Mouse (Mus musculus) left cerebral cortex, adult 9 months (tissue): ENCODE results near the gene Abcb9.

ENCODE experiments used
- DNase-seq, 2 experiments: peaks; one replicate each; pipeline ENCODE4 v3.0.0; 2022; ENCODE audit warnings: low spot score in 2 of 2

Abcb9 gene

GRCm38 (mm10) chr5:124095596-124096232 lies at the start of gene Abcb9:
Abcb9 (minus strand) TSS chr5:124095798.
- peak; percentile 96 to 98 for DNase-seq

DNA sequence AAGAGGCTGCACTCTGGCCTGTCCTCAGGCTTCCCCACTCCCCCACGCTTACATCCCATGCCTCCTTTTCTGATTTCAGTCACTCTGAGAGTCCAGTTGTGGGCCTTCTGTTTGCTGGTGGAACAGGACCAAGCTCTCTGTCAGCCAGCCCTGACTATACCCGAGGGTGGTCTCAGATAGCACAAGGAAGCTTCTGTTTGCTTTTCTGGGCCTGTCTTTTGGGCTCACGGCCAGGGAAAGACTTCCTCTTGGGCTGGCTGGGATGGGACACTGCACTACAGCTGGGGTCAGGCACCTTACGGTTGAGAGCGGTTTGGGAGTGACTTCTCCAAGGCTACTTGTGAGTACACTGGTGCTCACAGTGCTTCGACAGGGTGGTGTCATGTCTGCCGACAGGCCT lies 42.5 kb upstream of the Abcb9 start:
- DNase-seq: no peak

GRCm38 (mm10) chr5:124134261-124134660 lies 38.7 kb upstream of the Abcb9 start:
- no peak for DNase-seq

DNA sequence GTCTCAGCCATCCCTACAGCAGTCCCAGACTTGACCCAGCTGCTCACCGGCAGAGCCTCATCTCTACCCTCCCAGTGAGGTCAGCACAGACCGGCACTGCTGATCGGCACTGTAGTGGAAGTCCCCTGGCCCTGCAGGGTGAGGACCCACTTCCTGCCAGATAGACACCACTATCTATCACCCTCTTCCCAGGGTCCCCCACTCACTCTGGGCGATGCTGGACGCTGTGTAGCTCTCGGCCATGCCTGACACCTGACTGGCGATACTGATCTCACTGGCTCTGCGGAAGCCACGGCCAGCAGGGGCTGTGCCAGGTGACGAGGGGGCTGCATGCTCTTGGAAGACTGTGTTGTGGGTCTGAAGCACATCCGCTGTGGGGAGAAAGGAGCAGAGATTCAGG lies 29.5 kb upstream of the Abcb9 start:
- no peak for DNase-seq

- DNase-seq: no peak
Measured at GRCm38 (mm10) chr5:124122357-124122756, 26.8 kb upstream of the Abcb9 start.

GRCm38 (mm10) chr5:124119204-124119603 lies 23.6 kb upstream of the Abcb9 start:
- no peak for DNase-seq

GRCm38 (mm10) chr5:124115990-124116845 lies 20.6 kb upstream of the Abcb9 start, which contains the start of gene Arl6ip4:
Arl6ip4 (plus strand) TSS chr5:124116089.
- DNase-seq: peak in 1 of 2 experiments; percentile 77

GRCm38 (mm10) chr5:124115531-124115930 lies 19.9 kb upstream of the Abcb9 start:
- DNase-seq: no peak

DNA sequence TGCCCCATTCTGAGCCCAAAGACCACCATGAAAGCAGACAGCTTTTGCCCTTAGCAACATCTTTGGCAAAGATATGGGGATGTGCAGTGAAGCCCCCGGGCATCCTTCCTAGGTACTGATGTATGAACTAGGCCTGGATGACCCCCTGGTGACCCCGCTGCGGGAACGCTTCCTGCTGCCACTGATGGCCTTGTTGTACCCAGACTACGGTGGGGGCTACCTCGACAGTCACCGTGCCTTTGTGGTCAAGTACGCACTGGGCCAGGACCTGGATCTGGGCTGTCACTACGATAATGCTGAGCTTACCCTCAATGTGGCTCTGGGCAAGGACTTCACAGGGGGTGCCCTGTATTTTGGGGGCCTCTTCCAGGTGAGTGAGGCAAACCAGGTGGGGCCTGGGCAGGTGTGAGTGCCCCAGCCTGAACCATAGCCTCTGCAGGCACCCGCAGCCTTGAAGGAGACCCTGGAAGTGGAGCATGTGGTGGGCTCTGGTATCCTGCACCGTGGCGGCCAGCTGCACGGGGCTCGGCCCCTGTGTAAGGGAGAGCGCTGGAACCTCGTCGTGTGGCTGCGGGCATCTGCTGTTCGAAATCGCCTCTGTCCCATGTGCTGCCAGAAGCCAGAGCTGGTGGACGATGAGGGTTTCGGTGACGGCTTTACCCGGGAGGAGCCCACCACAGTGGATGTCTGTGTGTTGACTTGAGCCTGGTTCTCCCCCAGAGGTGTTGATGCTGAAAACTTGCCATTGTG lies 18.9 kb upstream of the Abcb9 start:
- DNase-seq: no peak

DNA sequence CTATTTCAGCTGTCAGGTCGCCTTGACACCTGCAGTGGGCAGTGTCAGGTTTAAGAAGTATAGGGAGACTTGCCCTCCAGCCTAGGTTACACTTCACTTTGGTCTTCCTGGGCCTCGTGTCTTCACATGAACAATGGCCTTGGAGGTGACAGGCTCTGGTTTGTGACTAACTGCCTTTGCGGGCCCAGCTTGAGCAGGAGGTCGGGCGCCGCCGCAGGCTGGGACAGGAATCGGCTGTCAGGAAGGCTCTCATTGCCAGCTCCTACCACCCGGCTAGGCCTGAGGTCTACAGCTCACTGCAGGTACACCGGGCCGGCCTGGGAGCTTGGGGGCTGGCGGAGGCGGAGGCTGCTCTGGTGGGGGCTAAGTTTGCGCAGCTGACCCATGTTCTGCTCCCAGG lies 17.4 kb upstream of the Abcb9 start:
- peak in 1 of 2 experiments; percentile 69 for DNase-seq

GRCm38 (mm10) chr5:124112531-124112930 lies 16.9 kb upstream of the Abcb9 start:
- DNase-seq: no peak

- peak; percentile 81 to 94 for DNase-seq
Measured at GRCm38 (mm10) chr5:124111742-124112497, 16.3 kb upstream of the Abcb9 start, which contains the start of gene Ogfod2. Ogfod2 (plus strand) TSS chr5:124112297.

DNA sequence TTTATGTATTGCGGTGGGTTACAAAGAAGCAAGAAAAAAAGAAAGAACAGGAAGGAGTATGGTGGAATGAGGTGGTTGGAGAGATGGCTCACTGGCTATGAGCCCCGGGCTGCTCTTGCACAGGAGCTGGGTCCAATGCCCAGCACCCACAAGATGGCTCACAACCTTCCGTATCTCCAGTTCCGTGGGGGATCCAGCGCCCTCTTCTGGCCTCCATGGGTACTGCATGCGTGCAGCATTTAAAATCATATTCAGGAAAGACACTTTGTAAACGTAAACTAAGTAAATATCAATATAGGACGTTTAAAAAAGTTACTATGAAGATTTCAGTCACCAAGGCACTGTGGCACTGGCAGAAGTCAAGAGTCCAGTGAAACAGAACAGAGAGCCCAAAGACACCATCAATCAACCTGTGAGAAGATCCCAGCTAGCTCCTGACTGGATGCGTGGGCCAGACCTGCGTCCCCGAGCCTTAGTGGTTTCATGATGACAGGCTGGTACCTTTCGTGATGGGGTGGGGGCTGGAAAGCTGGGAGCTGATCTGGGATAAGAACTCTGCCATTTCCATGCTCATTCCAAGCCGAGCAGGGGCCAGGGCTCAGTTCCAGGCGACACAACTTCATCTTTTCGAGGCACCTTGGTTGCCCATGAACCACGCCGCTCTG lies 15.6 kb upstream of the Abcb9 start:
- peak in 1 of 2 experiments; percentile 53 for DNase-seq

GRCm38 (mm10) chr5:124103552-124103951 lies 8.0 kb upstream of the Abcb9 start:
- DNase-seq: no peak

DNA sequence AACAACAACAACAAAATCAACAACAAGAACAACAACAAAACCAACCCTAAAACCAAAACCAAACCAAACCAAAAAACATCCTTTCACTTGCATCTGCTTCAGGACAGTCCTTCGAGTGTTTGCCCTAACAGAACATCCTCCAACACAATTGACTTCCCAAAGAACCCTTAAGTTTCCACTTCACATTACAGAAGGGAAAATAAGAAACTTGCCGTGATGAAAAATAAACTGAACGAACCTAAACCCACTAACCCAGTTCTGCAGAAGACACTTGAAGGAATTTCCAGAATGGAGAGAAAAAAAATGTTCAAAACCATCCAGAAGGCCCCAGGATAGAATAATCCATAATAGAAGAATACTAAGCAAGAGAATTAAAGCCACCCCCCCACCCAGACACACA lies 7.4 kb upstream of the Abcb9 start:
- no peak for DNase-seq

DNA sequence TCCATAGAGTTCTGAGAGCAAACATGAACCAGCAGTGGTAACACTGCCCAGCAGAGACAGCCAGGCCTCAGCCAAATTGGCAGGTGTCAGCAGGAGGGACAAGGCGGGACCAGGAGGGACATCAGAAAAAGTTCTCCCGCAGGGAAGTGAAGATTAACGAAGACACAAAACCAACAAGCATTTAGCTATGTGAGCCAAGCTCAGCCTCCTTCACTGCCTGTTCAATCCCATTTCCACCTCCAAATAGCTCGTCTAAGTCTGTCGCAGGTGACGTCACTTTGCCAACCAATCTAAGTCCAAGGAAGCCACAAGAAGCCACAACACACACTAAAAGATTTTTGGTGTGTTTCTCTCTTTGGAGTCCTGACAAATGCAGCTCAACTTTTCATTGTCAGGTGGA lies 6.7 kb upstream of the Abcb9 start:
- no peak for DNase-seq

DNA sequence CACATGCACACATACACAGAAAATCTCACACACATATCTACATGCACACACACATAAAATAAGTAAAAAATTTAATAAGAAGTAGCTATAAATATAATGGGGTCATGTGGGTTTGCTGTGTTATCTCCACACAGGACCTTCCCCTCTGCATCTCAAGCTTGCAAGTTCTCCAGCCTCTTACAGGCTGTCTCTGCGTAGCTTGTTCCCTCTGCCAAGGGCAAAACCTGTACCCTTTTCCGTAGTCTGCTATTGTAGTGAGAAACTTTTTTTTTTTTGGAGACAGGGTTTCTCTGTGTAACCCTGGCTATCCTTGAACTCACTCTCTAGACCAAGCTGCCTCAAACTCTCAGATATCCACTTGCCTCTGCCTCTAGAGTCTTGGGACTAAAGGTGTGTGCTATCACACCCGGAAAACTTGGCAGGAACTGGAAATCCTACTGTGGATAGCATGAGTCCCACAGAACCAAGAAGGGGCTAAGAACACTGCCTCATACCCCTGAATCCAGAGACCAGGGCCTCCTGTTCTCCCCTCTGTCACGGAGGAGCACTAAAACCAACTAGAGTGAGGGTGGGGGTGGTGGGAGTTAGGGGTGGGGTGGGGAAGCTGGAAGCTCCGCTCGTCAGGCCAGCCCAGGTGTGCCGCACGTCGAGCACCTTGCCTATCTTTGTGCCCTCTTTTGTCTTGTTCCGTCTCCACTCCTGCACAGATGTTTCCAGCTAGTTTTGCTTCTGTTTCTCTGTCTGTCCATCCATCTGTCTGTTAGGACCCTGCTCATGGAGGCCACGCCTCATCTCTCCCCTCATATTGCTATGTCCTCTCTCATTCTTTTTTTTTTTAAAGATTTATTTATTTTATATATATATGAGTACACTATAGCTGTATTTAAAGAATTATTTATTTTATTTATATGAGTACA lies 4.8 kb upstream of the Abcb9 start:
- no peak for DNase-seq

- no peak for DNase-seq
Measured at GRCm38 (mm10) chr5:124098923-124099322, 3.3 kb upstream of the Abcb9 start.

- no peak for DNase-seq
Measured at GRCm38 (mm10) chr5:124095077-124095581, 469 bp downstream of the Abcb9 start.
